Mouse (Mus musculus) thymus, adult 2 months (tissue): ENCODE measurements around the gene Dbf4. TPM values are rescaled to one million over a fixed set of nuclear protein-coding genes. Genes with fewer than 3 reads are reported as not detected.

ENCODE experiments used
- DNase-seq: peaks from one replicate; pipeline ENCODE4 v3.0.0; 2021
- H3K27ac ChIP-seq: fragments of 200-500 bp; 2 replicates; pipeline ENCODE4 v1.5.1; 2012; ENCODE audit warnings: low read length, control low read depth; ENCODE audit not compliant: control insufficient read depth, insufficient read depth
- H3K27me3 ChIP-seq: fragments of 200-500 bp; 2 replicates; pipeline ENCODE4 v1.6.1; 2012; ENCODE audit warnings: mild to moderate bottlenecking, low read length, moderate library complexity, mixed read lengths; ENCODE audit not compliant: control insufficient read depth, insufficient read depth
- H3K36me3 ChIP-seq: fragments of 200-500 bp; 2 replicates; pipeline ENCODE4 v1.6.1; 2012; ENCODE audit warnings: mild to moderate bottlenecking, low read length, moderate library complexity; ENCODE audit not compliant: control insufficient read depth, insufficient read depth
- H3K4me1 ChIP-seq: fragments of 200-500 bp; replicated peaks from 2 replicates; pipeline ENCODE4 v1.6.1; 2012; ENCODE audit warnings: low read length; ENCODE audit not compliant: control insufficient read depth, insufficient read depth
- H3K4me3 ChIP-seq: fragments of 200-500 bp; 2 replicates; pipeline ENCODE4 v1.5.1; 2012; ENCODE audit warnings: mild to moderate bottlenecking, low read length, control low read depth, moderate library complexity; ENCODE audit not compliant: control insufficient read depth, insufficient read depth
- CTCF ChIP-seq: fragments of 200-500 bp; IDR thresholded peaks from 2 replicates; pipeline ENCODE4 v1.5.1; 2012; ENCODE audit warnings: mild to moderate bottlenecking, control low read depth, low read length, moderate library complexity, borderline replicate concordance; ENCODE audit not compliant: control insufficient read depth, poor library complexity, insufficient read depth; ENCODE audit errors: extremely low read depth
- POLR2A ChIP-seq: fragments of 200-500 bp; IDR thresholded peaks from 2 replicates; pipeline ENCODE4 v1.6.1; 2012; ENCODE audit warnings: mild to moderate bottlenecking, low read length, control low read depth, moderate library complexity; ENCODE audit not compliant: control insufficient read depth, poor library complexity, insufficient read depth; ENCODE audit errors: extremely low read depth
- WGBS: fragments of 180-500 bp; shearing (Covaris S2); methylation state at CpG from one replicate; pipeline ENCODE4 v1.1.7; 2018; 5-methylcytosine and 5-hydroxymethylcytosine counted together
- polyA plus RNA-seq: library from polyadenylated mRNA; depleted of rRNA; stranded (reverse); fragments of >200 nt; gene quantifications from 2 replicates; pipeline ENCODE4 v1.2.3, GENCODE M21; 2012; rRNA removed

Gene Dbf4
- polyA plus RNA-seq, 1 experiment = 19.3 TPM

DNA sequence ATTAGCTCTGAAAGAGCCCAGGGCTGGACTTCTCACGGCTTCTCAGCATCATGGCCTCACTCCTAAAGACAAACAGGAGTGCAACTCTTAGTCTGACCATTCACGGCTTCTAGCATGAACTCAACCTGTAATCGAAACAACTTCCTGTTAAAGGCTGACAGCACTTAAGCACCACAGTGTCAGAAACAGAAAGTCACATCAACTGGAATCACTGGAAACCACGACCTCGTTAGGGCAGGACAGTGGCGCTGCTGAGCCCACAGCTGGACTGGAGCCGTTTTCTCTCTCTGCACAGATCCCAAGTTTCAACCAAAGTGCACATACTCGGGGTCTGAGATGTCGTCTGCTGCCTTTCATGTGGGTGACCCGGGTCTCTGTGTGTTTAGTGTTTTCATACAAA, 73.0 kb downstream of the Dbf4 start:
- Histone ChIP-seq H3K27ac (no peak overlapping the region), H3K27me3 (no peaks in the 10 kb centered on the region), H3K4me3 (no peak overlapping the region), H3K36me3 (no peaks in the 10 kb centered on the region), H3K4me1 (no peaks in the 10 kb centered on the region)
- no peak for DNase-seq
- WGBS = 15% methylated on average over 10 of the region's 10 CpGs
- TF ChIP-seq POLR2A (no peak), CTCF (no peak)

Other genes with a start within 250 kb of the Dbf4 start
- 0.23 and 0.55 TPM in 2 replicates for gene Adam22, start 54.6 kb downstream of the Dbf4 start, polyA plus RNA-seq
- gene Slc25a40, start 134 bp upstream of the Dbf4 start, polyA plus RNA-seq = 3.6 and 3.9 TPM in 2 replicates
- gene Rundc3b, start 200.2 kb upstream of the Dbf4 start, polyA plus RNA-seq = 1.4 TPM in 2 replicates
- gene Abcb1a, start 237.4 kb upstream of the Dbf4 start, polyA plus RNA-seq = 1.2 and 1.4 TPM in 2 replicates